Mouse (Mus musculus): ENCODE data around the gene Myo3b.
"Not testable (repeated sequence)": the region's sequence is repeated elsewhere in the genome, so short reads cannot be mapped to it uniquely, and the experiment has no call there.

Myo3b gene

GRCm38 (mm10) chr2:70178241-70178640 is 139.3 kb downstream of the Myo3b start:
- intact Hi-C loops (cut with DNase I), result no loop called here

GRCm38 (mm10) chr2:70182150-70182670 is 143.3 kb downstream of the Myo3b start:
- intact Hi-C loops (cut with DNase I), result no loop called here

GRCm38 (mm10) chr2:70187040-70187439 is 148.1 kb downstream of the Myo3b start:
- intact Hi-C loops (cut with DNase I), result no loop called here

GRCm38 (mm10) chr2:70195418-70196248 is 156.7 kb downstream of the Myo3b start:
- intact Hi-C loops (cut with DNase I), result no loop called here

GRCm38 (mm10) chr2:70201796-70202555 is 163.1 kb downstream of the Myo3b start:
- intact Hi-C loops (cut with DNase I), result no loop called here

GRCm38 (mm10) chr2:70202578-70203167 is 163.7 kb downstream of the Myo3b start:
- intact Hi-C loops (cut with DNase I), result no loop called here

- intact Hi-C loops (cut with DNase I), result no loop called here
Measured at GRCm38 (mm10) chr2:70208411-70208810, 169.5 kb downstream of the Myo3b start.

GRCm38 (mm10) chr2:70209790-70210189 is 170.9 kb downstream of the Myo3b start:
- intact Hi-C loops (cut with DNase I), result no loop called here

GRCm38 (mm10) chr2:70210427-70211332 is 171.8 kb downstream of the Myo3b start:
- intact Hi-C loops (cut with DNase I), result no loop called here

- intact Hi-C loops (cut with DNase I), result no loop called here
Measured at GRCm38 (mm10) chr2:70214401-70214800, 175.5 kb downstream of the Myo3b start.

- intact Hi-C loops (cut with DNase I), result no loop called here
Measured at GRCm38 (mm10) chr2:70217800-70218199, 178.9 kb downstream of the Myo3b start.

- intact Hi-C loops (cut with DNase I), result no loop called here
Measured at GRCm38 (mm10) chr2:70218469-70218868, 179.5 kb downstream of the Myo3b start.

- intact Hi-C loops (cut with DNase I), result loop anchor here (2.0 kb wide), 1 partner anchor 332 kb away; no protein-coding TSS in a partner anchor
Measured at GRCm38 (mm10) chr2:70226679-70227078, 187.8 kb downstream of the Myo3b start.

- intact Hi-C loops (cut with DNase I), result not testable (repeated sequence)
Measured at GRCm38 (mm10) chr2:70234450-70234849, 195.5 kb downstream of the Myo3b start.

- intact Hi-C loops (cut with DNase I), result no loop called here
Measured at GRCm38 (mm10) chr2:70245981-70246380, 207.1 kb downstream of the Myo3b start.

GRCm38 (mm10) chr2:70248616-70249015 is 209.7 kb downstream of the Myo3b start:
- intact Hi-C loops (cut with DNase I), result no loop called here

- intact Hi-C loops (cut with DNase I), result loop anchor here (10.0 kb wide), 1 partner anchor 305 kb away; the partner anchor contains the start of gene Gad1
Measured at GRCm38 (mm10) chr2:70249872-70250271, 210.9 kb downstream of the Myo3b start.

- intact Hi-C loops (cut with DNase I), result loop anchor here (10.0 kb wide), 1 partner anchor 304 kb away; the partner anchor contains the start of gene Gad1
Measured at GRCm38 (mm10) chr2:70251256-70251655, 212.3 kb downstream of the Myo3b start.

- intact Hi-C loops (cut with DNase I), result loop anchor here (2.0 to 10.0 kb wide), 2 partner anchors 17 to 295 kb away; partner anchors contain the start of gene Gad1
Measured at GRCm38 (mm10) chr2:70259357-70260000, 220.6 kb downstream of the Myo3b start.

GRCm38 (mm10) chr2:70260646-70261195 is 221.8 kb downstream of the Myo3b start:
- intact Hi-C loops (cut with DNase I), result no loop called here
